Mouse (Mus musculus) stomach, embryonic 15.5 days (tissue): ENCODE measurements around the gene Tdrd3. TPM values are rescaled to one million over a fixed set of nuclear protein-coding genes. Genes with fewer than 3 reads are reported as not detected.

ENCODE experiments used
- ATAC-seq: fragments of 200-750 bp; cut with Nextera tagmentation; 2 replicates; pipeline ENCODE4 v1.8.0; 2017; ENCODE audit warnings: low read depth, moderate number of reproducible peaks, moderate TSS enrichment; ENCODE audit not compliant: insufficient read depth, low FRiP score
- H3K27ac ChIP-seq: fragments of 300-500 bp; sonication (generic); 2 replicates; pipeline ENCODE4 v1.5.1; 2015; ENCODE audit warnings: mild to moderate bottlenecking, inconsistent platforms
- H3K27me3 ChIP-seq: fragments of 300-500 bp; sonication (generic); replicated peaks from 2 replicates; pipeline ENCODE4 v1.6.1; 2015; ENCODE audit warnings: inconsistent platforms
- H3K36me3 ChIP-seq: fragments of 300-500 bp; sonication (generic); 2 replicates; pipeline ENCODE4 v1.6.1; 2015; ENCODE audit warnings: inconsistent platforms
- H3K4me1 ChIP-seq: fragments of 300-500 bp; sonication (generic); 2 replicates; pipeline ENCODE4 v1.6.1; 2015; ENCODE audit warnings: inconsistent platforms
- H3K4me2 ChIP-seq: fragments of 300-500 bp; sonication (generic); 2 replicates; pipeline ENCODE4 v1.6.1; 2015; ENCODE audit warnings: mild to moderate bottlenecking, inconsistent platforms
- H3K4me3 ChIP-seq: fragments of 300-500 bp; sonication (generic); replicated peaks from 2 replicates; pipeline ENCODE4 v1.5.1; 2015; ENCODE audit warnings: inconsistent platforms
- H3K9ac ChIP-seq: fragments of 300-500 bp; sonication (generic); 2 replicates; pipeline ENCODE4 v1.6.1; 2015; ENCODE audit warnings: inconsistent platforms
- H3K9me3 ChIP-seq: fragments of 300-500 bp; sonication (generic); 2 replicates; pipeline ENCODE4 v1.6.1; 2016; ENCODE audit warnings: inconsistent platforms
- WGBS: fragments of 180-500 bp; shearing (Covaris S2); methylation state at CpG from one replicate; pipeline ENCODE4 v1.1.7; 2015; 5-methylcytosine and 5-hydroxymethylcytosine counted together
- polyA plus RNA-seq: library from polyadenylated mRNA; unstranded; fragments of >200 nt; fragmentation: Nextera tagmentation; extraction: Ambion mirVana; gene quantifications from 2 replicates; pipeline ENCODE4 v1.2.1, GENCODE M21; 2015

Gene Tdrd3
- polyA plus RNA-seq, 1 experiment from 2014 or later, result 24.2 TPM

GRCm38 (mm10) chr14:87461543-87461942, 45.1 kb downstream of the Tdrd3 start:
- Histone ChIP-seq H3K4me1 (no peaks in the 10 kb centered on the region), H3K36me3 (no peaks in the 10 kb centered on the region), H3K9me3 (no peaks in the 10 kb centered on the region), H3K9ac (no peak overlapping the region), H3K27ac (no peak overlapping the region), H3K27me3 (no peaks in the 10 kb centered on the region), H3K4me2 (no peak overlapping the region), H3K4me3 (no peak overlapping the region)
- 66% methylated on average over 12 of the region's 12 CpGs for WGBS
- ATAC-seq, result no peak

- WGBS, result 21% methylated on average over 11 of the region's 11 CpGs
- Histone ChIP-seq H3K4me2 (no peak overlapping the region), H3K9me3 (no peaks in the 10 kb centered on the region), H3K4me3 (no peak overlapping the region), H3K27ac (no peak overlapping the region), H3K9ac (no peak overlapping the region), H3K36me3 (no peaks in the 10 kb centered on the region), H3K27me3 (no peaks in the 10 kb centered on the region), H3K4me1 (no peaks in the 10 kb centered on the region)
- ATAC-seq, result no peak
Observed at GRCm38 (mm10) chr14:87463963-87464654, 47.7 kb downstream of the Tdrd3 start.

GRCm38 (mm10) chr14:87464655-87465054, 48.2 kb downstream of the Tdrd3 start:
- no peak for ATAC-seq
- Histone ChIP-seq H3K4me3 (no peak overlapping the region), H3K27ac (no peak overlapping the region), H3K9ac (no peak overlapping the region), H3K27me3 (no peaks in the 10 kb centered on the region), H3K4me2 (no peak overlapping the region), H3K9me3 (no peaks in the 10 kb centered on the region), H3K4me1 (no peaks in the 10 kb centered on the region), H3K36me3 (no peaks in the 10 kb centered on the region)

GRCm38 (mm10) chr14:87467586-87467985, 51.1 kb downstream of the Tdrd3 start:
- no peak overlapping the region for H3K4me2 ChIP-seq
- no peak for ATAC-seq
- 81% methylated on average over 12 of the region's 12 CpGs for WGBS

GRCm38 (mm10) chr14:87471521-87471920, 55.1 kb downstream of the Tdrd3 start:
- Histone ChIP-seq H3K36me3 (peaks cover 4% of the 10 kb centered on the region; the same call in 1 of the 2 replicates), H3K9ac (no peak overlapping the region), H3K4me1 (no peaks in the 10 kb centered on the region), H3K9me3 (no peaks in the 10 kb centered on the region), H3K27ac (no peak overlapping the region), H3K4me3 (no peak overlapping the region), H3K4me2 (no peak overlapping the region), H3K27me3 (no peaks in the 10 kb centered on the region)
- no peak for ATAC-seq
- 84% methylated on average over 1 of the region's 1 CpGs for WGBS

More at GRCm38 (mm10) chr14:87467586-87467985, 51.1 kb downstream of the Tdrd3 start:
- Histone ChIP-seq H3K27me3 (no peaks in the 10 kb centered on the region), H3K4me3 (no peak overlapping the region), H3K4me1 (no peaks in the 10 kb centered on the region), H3K9ac (no peak overlapping the region), H3K36me3 (no peaks in the 10 kb centered on the region), H3K9me3 (no peaks in the 10 kb centered on the region), H3K27ac (no peak overlapping the region)

GRCm38 (mm10) chr14:87472782-87473181, 56.3 kb downstream of the Tdrd3 start:
- Histone ChIP-seq H3K36me3 (peaks cover 4% of the 10 kb centered on the region; the same call in 1 of the 2 replicates), H3K4me2 (no peak overlapping the region), H3K9ac (no peak overlapping the region), H3K4me1 (no peaks in the 10 kb centered on the region), H3K4me3 (no peak overlapping the region), H3K27me3 (no peaks in the 10 kb centered on the region), H3K27ac (no peak overlapping the region), H3K9me3 (no peaks in the 10 kb centered on the region)
- ATAC-seq, result no peak
- 56% methylated on average over 2 of the region's 2 CpGs for WGBS

- ATAC-seq, result no peak; the same call in 1 of the 2 replicates
- Histone ChIP-seq H3K4me2 (no peak overlapping the region), H3K27me3 (no peaks in the 10 kb centered on the region), H3K4me3 (no peak overlapping the region), H3K4me1 (no peaks in the 10 kb centered on the region), H3K27ac (no peak overlapping the region), H3K9ac (no peak overlapping the region), H3K36me3 (peaks cover 4% of the 10 kb centered on the region; the same call in 1 of the 2 replicates), H3K9me3 (no peaks in the 10 kb centered on the region)
- WGBS, result 37% methylated on average over 10 of the region's 10 CpGs
Observed at GRCm38 (mm10) chr14:87475721-87476359, 59.4 kb downstream of the Tdrd3 start.

- ATAC-seq, result no peak
- 76% methylated on average over 1 of the region's 3 CpGs for WGBS
- H3K9me3 ChIP-seq, result no peaks in the 10 kb centered on the region
- H3K36me3 ChIP-seq, result peaks cover 4% of the 10 kb centered on the region; the same call in 1 of the 2 replicates
- H3K27me3 ChIP-seq, result no peaks in the 10 kb centered on the region
- H3K4me2 ChIP-seq, result no peak overlapping the region
- no peak overlapping the region for H3K4me3 ChIP-seq
- no peak overlapping the region for H3K9ac ChIP-seq
- no peaks in the 10 kb centered on the region for H3K4me1 ChIP-seq
- no peak overlapping the region for H3K27ac ChIP-seq
Observed at GRCm38 (mm10) chr14:87478339-87478951, 62.0 kb downstream of the Tdrd3 start.

GRCm38 (mm10) chr14:87485888-87486287, 69.4 kb downstream of the Tdrd3 start:
- Histone ChIP-seq H3K27me3 (no peaks in the 10 kb centered on the region), H3K4me2 (no peak overlapping the region), H3K4me3 (no peak overlapping the region), H3K36me3 (0 out of 2 replicates have a peak, but pooled peaks cover 3% of the 10 kb centered on the region), H3K4me1 (no peaks in the 10 kb centered on the region), H3K27ac (no peak overlapping the region), H3K9ac (no peak overlapping the region), H3K9me3 (no peaks in the 10 kb centered on the region)
- ATAC-seq, result no peak
- 80% methylated on average over 3 of the region's 3 CpGs for WGBS

GRCm38 (mm10) chr14:87497955-87498594, 81.6 kb downstream of the Tdrd3 start:
- Histone ChIP-seq H3K9ac (no peak overlapping the region), H3K36me3 (no peaks in the 10 kb centered on the region), H3K27ac (no peak overlapping the region), H3K4me1 (no peaks in the 10 kb centered on the region), H3K4me2 (no peak overlapping the region), H3K27me3 (no peaks in the 10 kb centered on the region), H3K9me3 (no peaks in the 10 kb centered on the region), H3K4me3 (no peak overlapping the region)
- no peak for ATAC-seq
- 94% methylated on average over 11 of the region's 11 CpGs for WGBS

GRCm38 (mm10) chr14:87505924-87506323, 89.5 kb downstream of the Tdrd3 start:
- ATAC-seq, result no peak
- H3K4me3 ChIP-seq, result no peak overlapping the region
- H3K9me3 ChIP-seq, result no peaks in the 10 kb centered on the region
- no peak overlapping the region for H3K27ac ChIP-seq
- H3K9ac ChIP-seq, result no peak overlapping the region
- no peaks in the 10 kb centered on the region for H3K4me1 ChIP-seq
- peaks cover 9% of the 10 kb centered on the region; the same call in 1 of the 2 replicates for H3K36me3 ChIP-seq
- no peak overlapping the region for H3K4me2 ChIP-seq
- WGBS, result 80% methylated on average over 8 of the region's 8 CpGs
- no peaks in the 10 kb centered on the region for H3K27me3 ChIP-seq

GRCm38 (mm10) chr14:87515281-87515680, 98.8 kb downstream of the Tdrd3 start:
- Histone ChIP-seq H3K4me2 (no peak overlapping the region), H3K36me3 (no peaks in the 10 kb centered on the region), H3K9me3 (no peaks in the 10 kb centered on the region), H3K4me3 (no peak overlapping the region), H3K9ac (no peak overlapping the region), H3K27ac (no peak overlapping the region), H3K4me1 (no peaks in the 10 kb centered on the region), H3K27me3 (no peaks in the 10 kb centered on the region)
- no peak for ATAC-seq
- WGBS, result 80% methylated on average over 3 of the region's 3 CpGs
